Mouse (Mus musculus): ENCODE results near the gene Tesk1. TPM values are rescaled to one million over a fixed set of nuclear protein-coding genes. Genes with fewer than 3 reads are reported as not detected.

The Tesk1 gene
- 21.8 and 22.6 TPM in 2 replicates for polyA plus RNA-seq (2014; fragmentation: Nextera tagmentation; extraction: Ambion mirVana)

DNA sequence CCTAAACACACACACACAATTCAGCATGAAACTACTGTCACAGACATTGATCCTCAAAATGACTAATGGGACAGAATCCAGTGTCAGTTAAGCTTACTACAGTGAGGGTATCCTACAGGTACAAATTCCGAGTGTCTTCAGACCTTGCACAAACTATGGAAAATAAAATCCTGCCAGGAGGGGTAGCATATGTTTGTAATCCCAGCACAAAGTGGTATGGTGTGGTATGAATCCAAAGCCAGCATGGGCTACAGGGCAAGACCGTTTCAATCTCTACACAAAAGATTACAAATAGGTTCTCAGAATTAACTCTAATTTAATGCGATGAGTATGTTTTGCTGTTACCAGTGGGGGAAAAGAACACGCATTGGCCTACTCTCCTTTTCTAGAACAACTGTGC, at the start of gene Tesk1:
TSS of gene Tesk1 (plus strand) at position 301 of the 400 bp plus-strand sequence.
- Histone ChIP-seq H3K4me3 (replicated peaks; ENCODE audit: low read length) (peak within 1 kb of the TSS; percentile 97), H3K27me3 (ENCODE audit: control insufficient read depth, insufficient read depth, low read length) (no peaks in the 10 kb centered on the region), H3K9ac (peak within 1 kb of the TSS; percentile 98), H3K4me2 (replicated peaks) (peak within 1 kb of the TSS; percentile 96), H3K36me3 (replicated peaks; ENCODE audit: control insufficient read depth, insufficient read depth) (peaks cover 18% of the 10 kb centered on the region), H3K27ac (peak within 1 kb of the TSS; percentile 98), H3K9me3 (ENCODE audit: control insufficient read depth, low read length) (no peaks in the 10 kb centered on the region), H3K4me1 (replicated peaks; ENCODE audit: control insufficient read depth, insufficient read depth, low read length) (peaks cover 12% of the 10 kb centered on the region)
- peak; percentile 7; the same call in 1 of the 2 replicates for ATAC-seq (ENCODE audit: low FRiP score)
- DNase-seq (ENCODE audit: low spot score): no peak
- WGBS: 23% methylated on average over 4 of the region's 4 CpGs

DNA sequence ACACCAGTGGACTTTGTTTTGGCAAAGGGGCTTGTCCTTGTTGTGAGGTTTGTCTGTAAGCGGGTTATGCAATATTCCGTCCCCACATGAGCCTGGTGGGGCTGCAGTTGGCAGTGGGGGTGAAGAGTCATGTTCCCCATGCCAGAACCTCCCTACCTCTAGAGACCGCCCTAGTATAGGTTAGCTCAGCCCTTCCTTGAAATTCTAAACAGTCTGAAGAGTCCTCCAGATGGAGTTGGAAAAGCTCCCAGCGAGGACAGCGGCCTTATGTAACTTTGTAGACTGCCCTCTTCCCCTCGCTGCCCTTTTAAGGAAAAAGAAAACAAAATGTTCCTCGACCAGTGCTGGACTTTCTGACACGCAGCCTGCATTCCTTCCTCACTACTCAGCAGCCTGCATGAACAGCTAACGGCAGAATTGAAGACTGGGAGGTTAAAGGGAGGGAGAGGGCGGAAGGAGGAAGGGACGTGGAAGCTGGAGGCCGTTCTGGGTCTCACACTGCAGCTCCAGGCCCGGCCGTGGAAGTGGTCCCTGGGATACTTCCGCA, 47.3 kb upstream of the Tesk1 start:
- Histone ChIP-seq H3K36me3 (replicated peaks; ENCODE audit: control insufficient read depth, insufficient read depth) (no peaks in the 10 kb centered on the region), H3K4me2 (replicated peaks) (no peak overlapping the region), H3K9ac (no peak overlapping the region), H3K27me3 (ENCODE audit: control insufficient read depth, insufficient read depth, low read length) (no peaks in the 10 kb centered on the region), H3K9me3 (ENCODE audit: control insufficient read depth, low read length) (no peaks in the 10 kb centered on the region), H3K27ac (peak overlapping the region; percentile 24; the same call in 1 of the 2 replicates), H3K4me3 (replicated peaks; ENCODE audit: low read length) (no peak overlapping the region), H3K4me1 (replicated peaks; ENCODE audit: control insufficient read depth, insufficient read depth, low read length) (peaks cover 15% of the 10 kb centered on the region)
- ATAC-seq (ENCODE audit: low FRiP score): no peak
- DNase-seq (ENCODE audit: low spot score): no peak
- 70% methylated on average over 15 of the region's 15 CpGs for WGBS

DNA sequence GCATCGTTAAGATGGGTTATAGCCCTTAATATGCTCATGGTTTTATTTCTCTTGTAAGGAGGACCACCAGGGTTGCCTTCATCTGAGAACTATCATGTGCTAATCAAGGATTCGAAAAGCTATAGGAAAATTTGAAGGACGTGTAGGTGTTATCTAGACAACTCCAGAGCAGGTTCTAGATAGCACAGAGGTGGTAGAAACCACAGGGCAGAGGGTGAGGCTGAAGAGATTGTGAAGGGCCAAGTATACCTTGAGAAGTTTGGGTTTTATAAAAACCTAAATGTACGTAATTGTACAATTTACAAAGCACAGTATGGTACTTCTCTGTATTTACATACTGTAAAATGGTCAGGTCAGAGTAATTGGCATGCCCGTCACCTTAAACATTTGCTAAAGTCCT, 46.6 kb upstream of the Tesk1 start:
- Histone ChIP-seq H3K36me3 (replicated peaks; ENCODE audit: control insufficient read depth, insufficient read depth) (no peaks in the 10 kb centered on the region), H3K9me3 (ENCODE audit: control insufficient read depth, low read length) (no peaks in the 10 kb centered on the region), H3K4me3 (replicated peaks; ENCODE audit: low read length) (no peak overlapping the region), H3K9ac (no peak overlapping the region), H3K4me1 (replicated peaks; ENCODE audit: control insufficient read depth, insufficient read depth, low read length) (peaks cover 15% of the 10 kb centered on the region), H3K4me2 (replicated peaks) (no peak overlapping the region), H3K27me3 (ENCODE audit: control insufficient read depth, insufficient read depth, low read length) (no peaks in the 10 kb centered on the region), H3K27ac (no peak overlapping the region)
- DNase-seq (ENCODE audit: low spot score): no peak
- WGBS: 96% methylated on average over 5 of the region's 5 CpGs
- no peak for ATAC-seq (ENCODE audit: low FRiP score)

DNA sequence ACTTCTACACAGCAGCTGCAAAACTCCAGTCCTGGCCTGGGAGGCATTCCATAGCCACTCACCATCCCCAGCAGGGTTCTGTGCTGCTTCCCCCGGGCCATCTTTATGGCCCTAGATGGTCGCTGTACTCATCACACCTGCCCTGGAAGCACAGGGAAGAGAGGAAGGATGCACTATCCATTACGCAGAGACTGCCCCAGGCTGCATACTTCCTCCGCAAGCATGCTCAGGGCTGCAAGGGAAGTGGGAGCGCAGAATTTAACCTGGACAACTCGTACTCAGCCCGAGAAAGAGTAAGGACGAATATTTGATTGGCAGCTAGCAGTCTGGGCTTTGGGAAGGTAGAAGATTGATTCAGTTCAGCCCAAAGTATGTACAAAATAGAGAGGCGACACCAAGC, 45.9 kb upstream of the Tesk1 start:
- H3K9ac ChIP-seq: no peak overlapping the region
- peaks cover 15% of the 10 kb centered on the region for H3K4me1 ChIP-seq (replicated peaks; ENCODE audit: control insufficient read depth, insufficient read depth, low read length)
- H3K36me3 ChIP-seq (replicated peaks; ENCODE audit: control insufficient read depth, insufficient read depth): no peaks in the 10 kb centered on the region
- no peak for ATAC-seq (ENCODE audit: low FRiP score)
- DNase-seq (ENCODE audit: low spot score): no peak
- H3K27ac ChIP-seq: no peak overlapping the region
- no peaks in the 10 kb centered on the region for H3K9me3 ChIP-seq (ENCODE audit: control insufficient read depth, low read length)
- no peak overlapping the region for H3K4me2 ChIP-seq (replicated peaks)
- no peaks in the 10 kb centered on the region for H3K27me3 ChIP-seq (ENCODE audit: control insufficient read depth, insufficient read depth, low read length)
- H3K4me3 ChIP-seq (replicated peaks; ENCODE audit: low read length): no peak overlapping the region
- 80% methylated on average over 9 of the region's 9 CpGs for WGBS

DNA sequence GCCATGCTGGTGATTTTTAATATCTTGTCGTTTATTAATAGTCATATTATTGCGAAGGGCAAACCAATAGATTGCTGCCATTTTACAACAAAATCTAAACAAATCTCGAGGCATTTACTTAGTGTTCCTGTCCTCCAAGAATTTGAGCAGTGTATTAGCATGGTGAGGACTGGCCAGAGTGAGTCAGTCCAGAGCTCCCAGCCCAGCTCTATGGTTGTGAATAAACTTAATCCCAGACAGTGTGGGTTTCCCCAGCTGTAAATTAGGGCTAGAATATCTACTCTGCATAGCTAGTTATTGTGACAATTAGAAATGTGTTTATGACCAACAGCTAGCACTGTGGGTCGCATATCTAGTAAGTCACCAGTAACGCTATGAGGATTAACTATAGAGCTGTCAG, 45.4 kb upstream of the Tesk1 start:
- ATAC-seq (ENCODE audit: low FRiP score) (no peak), DNase-seq (ENCODE audit: low spot score) (no peak)
- Histone ChIP-seq H3K4me3 (replicated peaks; ENCODE audit: low read length) (no peak overlapping the region), H3K36me3 (replicated peaks; ENCODE audit: control insufficient read depth, insufficient read depth) (no peaks in the 10 kb centered on the region), H3K4me2 (replicated peaks) (no peak overlapping the region), H3K9ac (no peak overlapping the region), H3K27ac (no peak overlapping the region), H3K27me3 (ENCODE audit: control insufficient read depth, insufficient read depth, low read length) (no peaks in the 10 kb centered on the region), H3K9me3 (ENCODE audit: control insufficient read depth, low read length) (no peaks in the 10 kb centered on the region), H3K4me1 (replicated peaks; ENCODE audit: control insufficient read depth, insufficient read depth, low read length) (peaks cover 15% of the 10 kb centered on the region)
- WGBS: 92% methylated on average over 5 of the region's 5 CpGs

DNA sequence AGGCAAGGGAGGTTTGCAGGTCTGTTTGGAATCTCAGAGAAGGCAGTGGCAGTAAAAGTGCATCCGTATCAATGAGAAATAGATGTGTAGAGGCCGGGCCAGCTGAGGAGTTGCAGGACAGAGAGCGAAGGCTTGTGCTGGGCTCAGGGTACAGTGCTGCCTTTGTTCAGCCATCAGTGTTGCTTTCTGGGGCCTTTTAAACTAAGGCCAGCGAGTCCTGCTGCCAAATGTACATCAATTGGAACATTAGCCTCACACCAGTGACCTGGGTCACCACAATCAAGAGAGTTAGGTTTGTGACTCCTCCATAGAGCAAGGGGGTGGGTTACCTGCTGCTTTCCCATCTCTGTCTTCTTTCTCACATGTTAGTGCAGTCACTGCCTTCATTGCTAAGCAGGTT, 43.7 kb upstream of the Tesk1 start:
- 68% methylated on average over 4 of the region's 4 CpGs for WGBS
- H3K9ac ChIP-seq: no peak overlapping the region
- DNase-seq (ENCODE audit: low spot score): peak; percentile 27

DNA sequence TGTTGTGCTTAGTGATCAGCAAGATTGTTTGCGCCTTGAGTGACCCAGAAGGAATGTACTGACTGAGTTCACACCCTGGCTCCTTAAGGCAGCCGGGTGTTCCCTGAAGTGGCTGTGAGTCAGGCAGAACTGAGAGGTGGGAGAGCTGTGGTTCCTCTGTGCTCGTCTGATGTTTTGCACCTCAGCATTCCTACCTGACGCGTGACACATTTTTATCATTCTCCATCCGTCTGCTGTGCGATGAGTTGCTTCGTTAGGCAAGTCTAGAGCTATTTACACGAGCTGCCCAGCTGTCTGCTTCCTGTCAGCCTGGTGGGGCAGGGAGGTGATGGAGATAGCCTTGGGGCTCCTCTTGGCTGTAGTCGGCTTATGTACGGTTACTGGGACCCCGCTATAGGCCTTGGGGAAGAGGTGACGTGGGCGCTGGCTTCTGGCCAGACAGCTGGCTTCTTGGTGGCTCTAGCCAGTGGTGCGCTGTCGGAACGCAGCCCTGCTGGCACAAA, 42.9 kb upstream of the Tesk1 start:
- H3K4me1 ChIP-seq (replicated peaks; ENCODE audit: control insufficient read depth, insufficient read depth, low read length): peaks cover 15% of the 10 kb centered on the region
- H3K9me3 ChIP-seq (ENCODE audit: control insufficient read depth, low read length): no peaks in the 10 kb centered on the region
- H3K36me3 ChIP-seq (replicated peaks; ENCODE audit: control insufficient read depth, insufficient read depth): no peaks in the 10 kb centered on the region
- no peak overlapping the region for H3K9ac ChIP-seq
- WGBS: 41% methylated on average over 17 of the region's 17 CpGs
- peak overlapping the region; percentile 36 for H3K4me2 ChIP-seq (replicated peaks)
- DNase-seq (ENCODE audit: low spot score) (peak; percentile 65), ATAC-seq (ENCODE audit: low FRiP score) (peak; percentile 48; the same call in 1 of the 2 replicates)
- no peak overlapping the region for H3K4me3 ChIP-seq (replicated peaks; ENCODE audit: low read length)
- H3K27me3 ChIP-seq (ENCODE audit: control insufficient read depth, insufficient read depth, low read length): no peaks in the 10 kb centered on the region
- H3K27ac ChIP-seq: peak overlapping the region; percentile 40

More for the DNA sequence above, 43.7 kb upstream of the Tesk1 start:
- Histone ChIP-seq H3K27me3 (ENCODE audit: control insufficient read depth, insufficient read depth, low read length) (no peaks in the 10 kb centered on the region), H3K4me2 (replicated peaks) (no peak overlapping the region), H3K4me3 (replicated peaks; ENCODE audit: low read length) (no peak overlapping the region), H3K9me3 (ENCODE audit: control insufficient read depth, low read length) (no peaks in the 10 kb centered on the region), H3K4me1 (replicated peaks; ENCODE audit: control insufficient read depth, insufficient read depth, low read length) (peaks cover 15% of the 10 kb centered on the region), H3K27ac (peak overlapping the region; percentile 40; the same call in 1 of the 2 replicates), H3K36me3 (replicated peaks; ENCODE audit: control insufficient read depth, insufficient read depth) (no peaks in the 10 kb centered on the region)
- no peak for ATAC-seq (ENCODE audit: low FRiP score)

DNA sequence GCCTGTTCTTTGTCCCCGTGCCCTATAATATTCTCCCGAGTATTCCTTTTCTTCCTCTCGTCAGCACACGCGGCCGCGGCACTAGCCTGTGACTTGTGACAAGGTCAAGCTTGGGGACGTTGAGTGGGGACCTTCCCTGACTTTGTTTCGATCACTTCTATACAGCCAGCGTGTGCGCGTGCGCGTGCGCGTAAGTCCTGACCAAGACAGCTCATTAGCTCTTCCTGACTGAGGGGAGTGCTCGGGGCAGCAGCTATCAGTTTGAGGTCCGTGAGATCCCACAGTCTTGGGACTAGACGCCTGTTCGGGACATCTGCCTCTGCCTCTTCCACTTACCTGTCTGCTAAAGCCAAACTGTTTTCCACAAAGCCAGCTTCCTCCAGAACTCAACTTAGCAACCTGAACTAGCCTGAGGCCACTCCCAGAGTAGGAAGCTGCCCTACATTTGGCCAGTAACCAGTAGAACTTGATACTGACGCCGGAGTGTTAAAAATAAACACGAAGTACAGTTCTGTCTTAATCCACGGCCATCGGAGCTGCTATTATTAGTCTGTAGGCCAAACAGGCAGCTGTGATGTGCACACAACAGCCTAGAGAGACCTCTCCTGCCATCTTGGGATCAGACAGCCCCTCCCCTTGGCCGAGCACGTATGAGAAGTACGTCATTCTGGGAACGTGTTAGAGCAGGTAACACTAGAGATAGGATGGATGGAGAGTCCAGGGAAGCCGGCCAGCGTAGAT, 42.2 kb upstream of the Tesk1 start:
- Histone ChIP-seq H3K4me2 (replicated peaks) (peak overlapping the region; percentile 36; the same call in 1 of the 2 replicates), H3K9ac (no peak overlapping the region), H3K36me3 (replicated peaks; ENCODE audit: control insufficient read depth, insufficient read depth) (no peaks in the 10 kb centered on the region), H3K27me3 (ENCODE audit: control insufficient read depth, insufficient read depth, low read length) (no peaks in the 10 kb centered on the region), H3K27ac (peak overlapping the region; percentile 40; the same call in 1 of the 2 replicates), H3K4me3 (replicated peaks; ENCODE audit: low read length) (no peak overlapping the region), H3K4me1 (replicated peaks; ENCODE audit: control insufficient read depth, insufficient read depth, low read length) (peaks cover 15% of the 10 kb centered on the region), H3K9me3 (ENCODE audit: control insufficient read depth, low read length) (no peaks in the 10 kb centered on the region)
- DNase-seq (ENCODE audit: low spot score): no peak
- 0 out of 2 replicates have a peak, but pooled peaks have one; percentile 14 for ATAC-seq (ENCODE audit: low FRiP score)
- 74% methylated on average over 31 of the region's 31 CpGs for WGBS

DNA sequence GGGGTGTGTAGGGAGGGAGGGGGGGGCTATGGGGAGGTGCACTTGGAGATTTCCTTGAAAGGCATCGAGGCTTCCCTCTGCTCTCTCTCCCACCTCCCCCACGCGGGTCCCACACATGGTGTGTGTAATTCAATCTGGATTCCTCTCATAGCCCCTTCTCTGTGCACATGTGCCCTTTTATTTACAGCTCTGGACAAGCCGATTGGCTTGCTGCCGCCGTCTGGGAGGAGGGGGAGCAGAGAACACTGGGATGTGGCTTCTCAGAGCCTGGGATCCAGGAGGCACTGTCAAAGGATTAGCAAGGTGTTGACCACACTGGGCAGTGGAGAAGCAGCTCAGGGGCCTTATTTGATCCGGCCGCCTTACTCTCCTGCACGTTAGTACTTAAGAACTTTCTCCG, 40.8 kb upstream of the Tesk1 start:
- ATAC-seq (ENCODE audit: low FRiP score) (no peak), DNase-seq (ENCODE audit: low spot score) (no peak)
- no peak overlapping the region for H3K9ac ChIP-seq
- no peak overlapping the region for H3K4me2 ChIP-seq (replicated peaks)
- no peaks in the 10 kb centered on the region for H3K27me3 ChIP-seq (ENCODE audit: control insufficient read depth, insufficient read depth, low read length)
- peaks cover 21% of the 10 kb centered on the region for H3K4me1 ChIP-seq (replicated peaks; ENCODE audit: control insufficient read depth, insufficient read depth, low read length)
- H3K4me3 ChIP-seq (replicated peaks; ENCODE audit: low read length): no peak overlapping the region
- H3K36me3 ChIP-seq (replicated peaks; ENCODE audit: control insufficient read depth, insufficient read depth): no peaks in the 10 kb centered on the region
- no peaks in the 10 kb centered on the region for H3K9me3 ChIP-seq (ENCODE audit: control insufficient read depth, low read length)
- no peak overlapping the region for H3K27ac ChIP-seq
- WGBS: 39% methylated on average over 10 of the region's 10 CpGs
